Mouse (Mus musculus) right cerebral cortex, postnatal 10 days (tissue): ENCODE measurements around the gene Mast3.

Experiments
- DNase-seq, 2 experiments: peaks; one replicate each; pipeline ENCODE4 v3.0.0; 2021; ENCODE audit warnings: low spot score in 2 of 2

Gene Mast3

GRCm38 (mm10) chr8:70776496-70777444 lies 28.1 kb downstream of the Mast3 start, which contains the start of gene Pik3r2:
Gene Pik3r2, minus strand, starts transcription at chr8:70776713.
- peak; percentile 99 for DNase-seq

GRCm38 (mm10) chr8:70775851-70776495 lies 28.9 kb downstream of the Mast3 start:
- peak in 1 of 2 experiments; percentile 63 for DNase-seq

DNA sequence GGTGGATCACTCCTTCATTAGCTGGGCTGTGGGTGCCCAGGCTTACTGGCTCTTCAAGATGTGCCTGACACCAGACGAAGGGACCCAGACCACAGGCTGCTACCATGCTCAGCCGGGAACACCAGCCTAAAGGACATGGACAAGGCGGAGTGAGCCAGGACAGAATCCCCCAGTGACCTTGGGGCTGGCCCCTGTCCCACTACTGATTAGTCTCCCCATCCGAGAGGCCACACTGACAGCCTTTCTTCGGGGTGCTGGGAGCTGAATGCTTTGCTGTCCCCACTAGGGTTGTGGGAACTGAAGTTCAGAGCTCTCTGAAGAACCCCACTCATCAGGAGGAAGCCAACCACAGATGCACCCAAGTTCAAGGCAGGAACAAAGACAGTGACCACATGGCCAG lies 29.6 kb downstream of the Mast3 start:
- no peak for DNase-seq

- DNase-seq: no peak
These were observed 30.1 kb downstream of the Mast3 start for GRCm38 (mm10) chr8:70774740-70775139.

- DNase-seq: peak; percentile 85 to 89
These were observed 31.0 kb downstream of the Mast3 start for GRCm38 (mm10) chr8:70773833-70774232.

GRCm38 (mm10) chr8:70773410-70773809 lies 31.4 kb downstream of the Mast3 start:
- DNase-seq: no peak

DNA sequence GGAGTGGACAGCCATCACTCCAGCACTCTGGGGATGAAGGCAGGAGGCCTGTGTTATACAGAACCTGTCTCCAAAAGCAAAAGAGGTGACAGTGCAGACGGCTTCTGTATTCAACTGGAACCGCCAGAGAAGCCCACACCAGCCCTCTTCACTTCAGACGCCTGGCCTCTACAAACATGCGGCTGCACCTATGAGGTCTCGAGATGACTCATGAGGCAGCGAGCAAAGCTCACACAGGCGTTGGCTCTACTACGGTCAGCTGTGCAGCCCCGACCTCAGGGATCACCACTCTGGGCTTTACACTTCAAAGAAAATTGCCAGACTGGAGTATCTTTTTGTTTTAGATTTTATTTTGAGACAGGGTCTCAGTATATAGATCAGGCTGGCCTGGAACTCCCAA lies 32.0 kb downstream of the Mast3 start:
- DNase-seq: no peak

GRCm38 (mm10) chr8:70772075-70772474 lies 32.8 kb downstream of the Mast3 start:
- no peak for DNase-seq

GRCm38 (mm10) chr8:70771217-70771616 lies 33.6 kb downstream of the Mast3 start:
- no peak for DNase-seq

GRCm38 (mm10) chr8:70770748-70771147 lies 34.1 kb downstream of the Mast3 start:
- DNase-seq: no peak

GRCm38 (mm10) chr8:70769858-70770257 lies 35.0 kb downstream of the Mast3 start:
- no peak for DNase-seq

GRCm38 (mm10) chr8:70769359-70769758 lies 35.5 kb downstream of the Mast3 start:
- DNase-seq: peak; percentile 94 to 97

GRCm38 (mm10) chr8:70768956-70769355 lies 35.9 kb downstream of the Mast3 start:
- DNase-seq: peak in 1 of 2 experiments; percentile 60

DNA sequence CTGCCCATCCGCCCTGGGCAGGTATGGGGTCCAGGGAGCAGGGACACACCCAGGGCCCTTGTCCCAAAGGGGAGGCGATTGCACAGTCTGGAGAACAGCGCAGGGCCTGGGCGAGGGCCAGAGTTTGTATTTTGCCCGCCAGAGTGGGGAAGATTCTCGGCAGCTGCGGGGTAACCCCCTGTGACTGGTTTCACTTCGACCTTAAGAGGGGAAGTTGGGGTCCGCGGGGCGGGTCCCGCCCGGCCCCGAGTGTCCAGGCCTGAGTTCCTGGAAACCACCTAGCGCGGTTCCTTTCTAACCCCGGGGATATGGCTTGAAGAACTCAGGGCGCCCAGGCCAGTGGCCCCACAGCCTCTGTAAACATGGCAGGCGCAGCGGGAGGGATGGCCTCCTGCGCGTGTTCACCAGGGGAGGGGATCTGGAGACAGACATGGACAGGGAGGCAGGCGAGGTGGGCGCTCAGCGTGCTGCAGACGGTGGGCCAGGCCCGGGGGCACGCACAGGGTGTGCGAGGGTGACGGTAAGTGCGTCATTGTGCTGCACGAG lies 36.5 kb downstream of the Mast3 start:
- peak in 1 of 2 experiments; percentile 63 for DNase-seq

- DNase-seq: no peak
These were observed 37.4 kb downstream of the Mast3 start for GRCm38 (mm10) chr8:70767503-70767902.

DNA sequence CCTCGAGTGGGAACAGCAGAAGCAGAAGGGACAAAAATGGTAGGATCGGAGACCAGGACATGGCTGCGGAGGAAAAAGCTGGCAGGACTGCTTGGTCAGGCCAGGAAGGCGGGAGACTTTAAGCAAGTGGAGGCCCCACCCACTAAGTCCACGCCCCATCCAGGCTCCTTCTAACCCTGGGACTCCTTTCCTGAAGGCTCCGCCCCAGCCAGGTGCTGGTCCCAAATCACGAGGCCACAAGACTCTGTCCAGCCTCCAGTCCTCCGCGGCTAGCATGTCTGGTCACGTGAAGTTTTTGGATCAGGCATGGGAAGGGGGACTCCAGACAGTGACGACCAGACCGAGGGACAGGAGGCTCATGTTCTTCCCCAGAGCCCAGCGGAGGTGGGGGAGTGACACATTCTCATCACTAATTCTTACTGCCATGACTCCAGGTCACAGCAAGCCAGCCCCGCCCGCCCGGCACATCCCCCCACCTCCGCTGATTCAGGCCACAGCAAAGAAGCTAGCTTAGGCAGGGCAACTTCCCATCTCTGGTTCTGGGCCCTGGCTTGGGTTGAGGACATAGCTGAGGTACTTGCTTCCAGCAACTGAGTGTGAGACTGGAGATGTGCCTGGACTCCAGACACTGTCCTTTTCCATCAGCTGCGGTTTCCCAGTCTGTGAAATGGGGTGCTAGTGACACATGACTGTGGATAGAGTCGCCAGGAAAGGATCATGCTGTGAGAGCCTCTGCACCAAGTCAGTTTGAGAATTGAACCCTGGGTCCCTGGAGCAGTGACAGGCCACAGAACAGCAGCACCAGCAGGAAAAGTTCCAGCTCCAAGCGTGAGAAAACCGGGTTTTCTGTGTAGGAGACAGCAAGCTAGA lies 38.0 kb downstream of the Mast3 start:
- peak in 1 of 2 experiments; percentile 58 for DNase-seq

DNA sequence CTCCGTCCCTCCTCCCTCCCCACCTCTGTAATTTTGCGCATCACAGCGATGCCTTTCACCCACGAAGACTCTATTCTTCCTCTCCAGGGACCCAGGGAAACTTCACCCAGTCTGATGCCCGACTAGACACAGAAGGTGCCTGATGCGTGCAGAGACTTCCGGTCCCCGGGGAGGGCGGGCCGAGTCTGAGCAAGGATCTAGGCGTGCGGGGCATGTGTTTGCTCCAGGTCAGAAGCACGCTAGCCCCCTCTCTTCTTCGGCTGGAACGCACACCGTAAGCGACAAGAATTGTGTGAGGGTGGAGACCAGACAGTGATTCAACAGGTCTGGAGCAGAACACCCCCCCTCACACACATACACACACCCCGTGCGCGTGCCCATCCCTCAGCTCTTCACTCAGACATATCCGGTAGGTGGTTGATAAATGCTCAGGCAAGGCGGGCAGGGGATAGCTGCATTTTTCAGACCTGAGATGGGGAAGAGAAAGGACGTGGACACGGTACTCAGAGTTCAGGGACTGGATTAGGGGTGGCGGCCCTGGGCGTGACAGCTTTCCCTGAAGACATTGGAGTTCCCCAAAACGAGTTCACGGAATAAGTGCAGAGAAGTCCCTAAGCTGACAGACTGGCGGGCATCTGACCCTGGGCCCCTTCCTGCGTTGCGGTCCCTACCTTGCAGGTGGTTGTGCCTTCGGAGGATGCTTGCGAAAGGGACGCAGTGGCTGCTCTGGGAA lies 38.9 kb downstream of the Mast3 start:
- DNase-seq: peak in 1 of 2 experiments; percentile 58

DNA sequence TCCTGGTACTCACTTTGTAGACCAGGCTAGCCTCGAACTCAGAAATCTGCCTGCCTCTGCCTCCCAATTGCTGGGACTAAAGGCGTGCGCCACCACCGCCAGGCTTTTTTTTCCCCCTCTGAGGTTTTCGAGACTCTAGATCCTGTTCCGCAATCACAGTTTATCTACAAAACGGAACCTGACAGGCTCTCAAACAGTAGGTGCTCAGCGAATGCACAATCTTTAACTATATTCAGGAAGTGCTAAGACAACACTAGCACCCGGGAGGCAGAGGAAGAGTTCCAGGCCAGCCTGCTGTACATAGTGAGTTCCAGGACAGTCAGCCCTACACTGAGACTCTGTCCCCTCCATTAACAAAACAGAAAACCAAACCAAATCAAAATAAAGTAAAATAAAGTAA lies 39.5 kb downstream of the Mast3 start:
- DNase-seq: no peak

- peak in 1 of 2 experiments; percentile 48 for DNase-seq
These were observed 40.2 kb downstream of the Mast3 start for GRCm38 (mm10) chr8:70764676-70765075.

- no peak for DNase-seq
These were observed 40.8 kb downstream of the Mast3 start for GRCm38 (mm10) chr8:70764026-70764425.

- no peak for DNase-seq
These were observed 41.5 kb downstream of the Mast3 start for GRCm38 (mm10) chr8:70763354-70763753.
